17 mouse cellular contexts compared by ENCODE assay signal in the genomic region with DNA sequence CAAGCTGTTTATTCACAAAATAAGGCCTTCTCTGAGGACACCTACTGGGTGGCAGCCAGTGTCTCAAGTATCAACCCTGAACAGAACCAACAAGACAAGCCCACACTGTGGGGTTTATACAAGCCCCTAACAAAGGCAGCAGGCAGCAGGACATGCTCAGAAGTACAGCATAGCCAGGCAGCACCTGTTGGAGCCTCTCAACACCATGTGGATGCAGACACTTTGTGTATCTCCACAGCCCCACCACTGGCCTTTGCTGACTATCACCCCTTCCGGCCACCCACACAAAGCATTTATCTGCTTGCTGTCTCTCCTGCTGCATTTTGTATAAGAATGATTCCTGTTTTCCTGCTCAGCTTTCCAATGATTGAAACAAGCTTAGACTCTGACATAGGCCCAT.
"Had no signal": no experiment of that assay in that cellular context is flagged by ENCODE, and none has a peak within 500 bp of the region (broad histone marks: within the 10 kb centered on the region; RNA-seq: fewer than 3 reads in every experiment).

No protein-coding gene starts in this region.

- H3K4me2 ChIP-seq: liver, embryonic 12.5 days; lung, embryonic 14.5 days; midbrain, embryonic 13.5 days; midbrain, embryonic 15.5 days; neural tube, embryonic 12.5 days had no signal

- H3K27ac ChIP-seq: liver, embryonic 12.5 days; liver, embryonic 14.5 days; midbrain, embryonic 10.5 days; midbrain, embryonic 13.5 days; midbrain, embryonic 15.5 days; neural tube, embryonic 12.5 days had no signal

- DNase-seq: lung, adult 18-20 months; lung, embryonic 14.5 days; lung, postnatal 10 days; lung, postnatal 4 days; right cerebral cortex, adult 18-20 months; right cerebral cortex, postnatal 25 days; right cerebral cortex, postnatal 4 days; spleen, adult 18-20 months; thymus, adult 18-20 months; thymus, postnatal 14 days; thymus, postnatal 36 days had no signal

- H3K4me1 ChIP-seq: liver, embryonic 12.5 days; midbrain, embryonic 13.5 days; midbrain, embryonic 15.5 days; neural tube, embryonic 12.5 days had no signal

- H3K27me3 ChIP-seq: midbrain, embryonic 13.5 days; midbrain, embryonic 15.5 days; neural tube, embryonic 12.5 days had no signal

- H3K9ac ChIP-seq: liver, embryonic 12.5 days; liver, embryonic 14.5 days; lung, embryonic 14.5 days; midbrain, embryonic 13.5 days; midbrain, embryonic 15.5 days; neural tube, embryonic 12.5 days had no signal

- H3K4me3 ChIP-seq: liver, embryonic 12.5 days; midbrain, embryonic 10.5 days; midbrain, embryonic 13.5 days; midbrain, embryonic 15.5 days; neural tube, embryonic 12.5 days had no signal

- ATAC-seq: liver, embryonic 12.5 days; midbrain, embryonic 13.5 days; midbrain, embryonic 15.5 days had no signal

- H3K9me3 ChIP-seq: liver, embryonic 12.5 days; midbrain, embryonic 10.5 days; midbrain, embryonic 13.5 days; midbrain, embryonic 15.5 days; neural tube, embryonic 12.5 days had no signal

- H3K36me3 ChIP-seq: liver, embryonic 12.5 days; midbrain, embryonic 10.5 days; midbrain, embryonic 13.5 days; midbrain, embryonic 15.5 days; neural tube, embryonic 12.5 days had no signal
